Mouse (Mus musculus) embryonic facial prominence, embryonic 15.5 days (tissue): ENCODE results near the gene Ddost. TPM values are rescaled to one million over a fixed set of nuclear protein-coding genes. Genes with fewer than 3 reads are reported as not detected.

Experiments
- ATAC-seq: fragments of 200-750 bp; cut with Nextera tagmentation; 2 replicates; pipeline ENCODE4 v1.8.0; 2017; ENCODE audit warnings: low read depth, moderate TSS enrichment; ENCODE audit not compliant: insufficient number of reproducible peaks, low FRiP score, low TSS enrichment
- H3K27ac ChIP-seq: fragments of 300-500 bp; sonication (generic); replicated peaks from 2 replicates; pipeline ENCODE4 v1.5.1; 2015; ENCODE audit warnings: mild to moderate bottlenecking, inconsistent platforms
- H3K27me3 ChIP-seq: fragments of 300-500 bp; sonication (generic); 2 replicates; pipeline ENCODE4 v1.6.1; 2015; ENCODE audit warnings: inconsistent platforms
- H3K36me3 ChIP-seq: fragments of 300-500 bp; sonication (generic); 2 replicates; pipeline ENCODE4 v1.6.1; 2015; ENCODE audit warnings: mild to moderate bottlenecking, inconsistent platforms
- H3K4me1 ChIP-seq: fragments of 300-500 bp; sonication (generic); 2 replicates; pipeline ENCODE4 v1.6.1; 2015; ENCODE audit warnings: inconsistent platforms
- H3K4me2 ChIP-seq: fragments of 300-500 bp; sonication (generic); replicated peaks from 2 replicates; pipeline ENCODE4 v1.6.1; 2015; ENCODE audit warnings: mild to moderate bottlenecking, inconsistent platforms
- H3K4me3 ChIP-seq: fragments of 300-500 bp; sonication (generic); replicated peaks from 2 replicates; pipeline ENCODE4 v1.5.1; 2015; ENCODE audit warnings: mild to moderate bottlenecking, inconsistent platforms
- H3K9ac ChIP-seq: fragments of 300-500 bp; sonication (generic); 2 replicates; pipeline ENCODE4 v1.6.1; 2015; ENCODE audit warnings: inconsistent platforms
- H3K9me3 ChIP-seq: fragments of 300-500 bp; sonication (generic); replicated peaks from 2 replicates; pipeline ENCODE4 v1.6.1; 2016; ENCODE audit warnings: inconsistent platforms
- WGBS: fragments of 180-500 bp; shearing (Covaris S2); methylation state at CpG from one replicate; pipeline ENCODE4 v1.1.7; 2015; 5-methylcytosine and 5-hydroxymethylcytosine counted together
- microRNA-seq: library from miRNA; unstranded; fragments of <30 nt; microRNA quantifications from one replicate; pipeline ENCODE4, GENCODE M21; 2016; ENCODE audit warnings: borderline number of aligned reads
- polyA plus RNA-seq: library from polyadenylated mRNA; unstranded; fragments of >200 nt; fragmentation: Nextera tagmentation; extraction: Ambion mirVana; gene quantifications from 2 replicates; pipeline ENCODE4 v1.2.1, GENCODE M21; 2015

Gene Ddost
- polyA plus RNA-seq, 1 experiment from 2014 or later, result 369 TPM

GRCm38 (mm10) chr4:138355496-138355895 is 51.0 kb downstream of the Ddost start:
- no peak overlapping the region for H3K4me2 ChIP-seq
- no peaks in the 10 kb centered on the region for H3K4me1 ChIP-seq
- H3K36me3 ChIP-seq, result no peaks in the 10 kb centered on the region
- no peak overlapping the region for H3K27ac ChIP-seq
- ATAC-seq, result no peak
- 85% methylated on average over 2 of the region's 2 CpGs for WGBS
- H3K27me3 ChIP-seq, result 0 out of 2 replicates have a peak, but pooled peaks cover 2% of the 10 kb centered on the region
- no peak overlapping the region for H3K4me3 ChIP-seq
- H3K9me3 ChIP-seq, result 0 out of 2 replicates have a peak, but pooled peaks cover 3% of the 10 kb centered on the region
- H3K9ac ChIP-seq, result no peak overlapping the region

GRCm38 (mm10) chr4:138356141-138356540 is 51.6 kb downstream of the Ddost start:
- WGBS, result 72% methylated on average over 8 of the region's 8 CpGs
- Histone ChIP-seq H3K9me3 (0 out of 2 replicates have a peak, but pooled peaks cover 3% of the 10 kb centered on the region), H3K9ac (no peak overlapping the region), H3K36me3 (no peaks in the 10 kb centered on the region), H3K4me3 (no peak overlapping the region), H3K27me3 (peaks cover 8% of the 10 kb centered on the region), H3K4me1 (no peaks in the 10 kb centered on the region), H3K4me2 (no peak overlapping the region), H3K27ac (no peak overlapping the region)
- ATAC-seq, result no peak

- 88% methylated on average over 12 of the region's 12 CpGs for WGBS
- Histone ChIP-seq H3K4me2 (no peak overlapping the region), H3K36me3 (no peaks in the 10 kb centered on the region), H3K4me1 (no peaks in the 10 kb centered on the region), H3K4me3 (no peak overlapping the region), H3K27me3 (peaks cover 10% of the 10 kb centered on the region), H3K9ac (no peak overlapping the region), H3K9me3 (0 out of 2 replicates have a peak, but pooled peaks cover 2% of the 10 kb centered on the region), H3K27ac (no peak overlapping the region)
- ATAC-seq, result no peak
Observed at GRCm38 (mm10) chr4:138356551-138356950, 52.0 kb downstream of the Ddost start.

GRCm38 (mm10) chr4:138358176-138358575 is 53.6 kb downstream of the Ddost start:
- H3K4me2 ChIP-seq, result no peak overlapping the region
- 72% methylated on average over 3 of the region's 3 CpGs for WGBS
- no peak for ATAC-seq

GRCm38 (mm10) chr4:138361370-138361821 is 56.9 kb downstream of the Ddost start:
- Histone ChIP-seq H3K4me3 (no peak overlapping the region), H3K9me3 (no peaks in the 10 kb centered on the region), H3K36me3 (no peaks in the 10 kb centered on the region), H3K4me2 (no peak overlapping the region), H3K9ac (no peak overlapping the region), H3K27ac (no peak overlapping the region), H3K4me1 (no peaks in the 10 kb centered on the region), H3K27me3 (peaks cover 16% of the 10 kb centered on the region)
- 4% methylated on average over 11 of the region's 11 CpGs for whole genome bisulfite sequencing
- ATAC-seq, result no peak

More at GRCm38 (mm10) chr4:138358176-138358575, 53.6 kb downstream of the Ddost start:
- H3K27me3 ChIP-seq, result peaks cover 14% of the 10 kb centered on the region
- no peaks in the 10 kb centered on the region for H3K4me1 ChIP-seq
- H3K36me3 ChIP-seq, result no peaks in the 10 kb centered on the region
- H3K27ac ChIP-seq, result no peak overlapping the region
- H3K9ac ChIP-seq, result no peak overlapping the region
- H3K4me3 ChIP-seq, result no peak overlapping the region
- H3K9me3 ChIP-seq, result no peaks in the 10 kb centered on the region

Small RNA genes lying within 50 kb of the gene (microRNA-seq; reads per million reads assigned to microRNA genes)
- gene Gm27646, result not detected
- 0.86 reads per million for gene Mir7019

Other genes starting within 250 kb of the Ddost start
- 153 and 157 TPM in 2 replicates for gene Hp1bp3, start 88.4 kb upstream of the Ddost start, polyA plus RNA-seq
- 0.49 and 0.50 TPM in 2 replicates for gene Sh2d5, start 54.3 kb upstream of the Ddost start, polyA plus RNA-seq
- 2.0 and 2.3 TPM in 2 replicates for gene Kif17, start 54.3 kb upstream of the Ddost start, polyA plus RNA-seq
- 65.2 and 67.0 TPM in 2 replicates for gene Pink1, start 21.6 kb downstream of the Ddost start, polyA plus RNA-seq
- 6.6 and 7.4 TPM in 2 replicates for gene Cda, start 63.3 kb downstream of the Ddost start, polyA plus RNA-seq
- 0.09 and 0.11 TPM in 2 replicates for gene Fam43b, start 91.8 kb downstream of the Ddost start, polyA plus RNA-seq
- 17.7 and 18.0 TPM in 2 replicates for gene Mul1, start 129.9 kb downstream of the Ddost start, polyA plus RNA-seq
- 3.1 and 3.4 TPM in 2 replicates for gene Camk2n1, start 149.6 kb downstream of the Ddost start, polyA plus RNA-seq